Mouse (Mus musculus): ENCODE measurements around the gene Zbtb37. TPM values are rescaled to one million over a fixed set of nuclear protein-coding genes. Genes with fewer than 3 reads are reported as not detected.

The Zbtb37 gene
- 10 to 100 TPM in 1 of 2 experiments, 1 to 10 TPM in 1; 7.9 to 11.2 TPM for polyA plus RNA-seq (2017; shearing (Covaris generic))

GRCm38 (mm10) chr1:161034435-161035280 is at the start of gene Zbtb37:
Gene Zbtb37 (minus strand): TSS chr1:161034849.

GRCm38 (mm10) chr1:161070352-161071271 is 36.0 kb upstream of the Zbtb37 start, which contains the start of the genes Dars2 and Cenpl:
Gene Dars2 (minus strand): TSS chr1:161070658.
Gene Cenpl (plus strand): TSS chr1:161070713.

GRCm38 (mm10) chr1:160978071-160978735 is 56.4 kb downstream of the Zbtb37 start, which contains the start of gene Serpinc1:
Gene Serpinc1 (plus strand): TSS chr1:160978585.

Other genes starting within 250 kb of the Zbtb37 start
- 100 to 1,000 TPM; 192 to 246 TPM for gene Rabgap1l, start 241.6 kb downstream of the Zbtb37 start, polyA plus RNA-seq (2017; shearing (Covaris generic))
- gene Rc3h1, start 128.4 kb downstream of the Zbtb37 start, polyA plus RNA-seq (2017; shearing (Covaris generic)): 10 to 100 TPM; 15.9 to 19.2 TPM
- 1 to 10 TPM; 4.2 to 7.2 TPM for gene Serpinc1, start 56.3 kb downstream of the Zbtb37 start, polyA plus RNA-seq (2017; shearing (Covaris generic))
- 10 to 100 TPM; 15.5 to 15.6 TPM for gene Dars2, start 35.8 kb upstream of the Zbtb37 start, polyA plus RNA-seq (2017; shearing (Covaris generic))
- gene Cenpl, start 35.9 kb upstream of the Zbtb37 start, polyA plus RNA-seq (2017; shearing (Covaris generic)): 10 to 100 TPM; 16.6 to 18.7 TPM
- 10 to 100 TPM; 27.9 to 29.2 TPM for gene Klhl20, start 96.7 kb upstream of the Zbtb37 start, polyA plus RNA-seq (2017; shearing (Covaris generic))
- gene Ankrd45, start 107.8 kb upstream of the Zbtb37 start, polyA plus RNA-seq (2017; shearing (Covaris generic)): under 1 TPM; 0.13 to 0.34 TPM
- not detected for gene Tex50, start 124.5 kb upstream of the Zbtb37 start, polyA plus RNA-seq (2017; shearing (Covaris generic))
- 100 to 1,000 TPM; 227 to 250 TPM for gene Prdx6, start 216.4 kb upstream of the Zbtb37 start, polyA plus RNA-seq (2017; shearing (Covaris generic))